Mouse (Mus musculus) adrenal gland (tissue): ENCODE data around the gene Ncapd2.

Experiments used
- intact Hi-C: fragments of 180-260 bp; cut with DNase I; formaldehyde crosslinking; loops from one replicate; pipeline ENCODE4 v1.15.1; 2025

Gene Ncapd2

GRCm38 (mm10) chr6:125149569-125149950 lies 41.9 kb downstream of the Ncapd2 start:
- intact Hi-C loops, result loop anchor here (5.0 to 10.0 kb wide), 3 partner anchors 43 to 205 kb away; partner anchors contain the start of genes Mrpl51 and Ncapd2

GRCm38 (mm10) chr6:125148926-125149568 lies 42.5 kb downstream of the Ncapd2 start:
- intact Hi-C loops, result loop anchor here (5.0 to 10.0 kb wide), 3 partner anchors 43 to 206 kb away; partner anchors contain the start of genes Mrpl51 and Ncapd2

GRCm38 (mm10) chr6:125148251-125148925 lies 43.1 kb downstream of the Ncapd2 start:
- intact Hi-C loops, result loop anchor here (5.0 to 10.0 kb wide), 3 partner anchors 44 to 206 kb away; partner anchors contain the start of genes Mrpl51 and Ncapd2

GRCm38 (mm10) chr6:125147329-125147728 lies 44.2 kb downstream of the Ncapd2 start:
- intact Hi-C loops, result loop anchor here (5.0 to 10.0 kb wide), 3 partner anchors 45 to 207 kb away; partner anchors contain the start of genes Mrpl51 and Ncapd2

- intact Hi-C loops, result loop anchor here (5.0 to 10.0 kb wide), 3 partner anchors 46 to 208 kb away; partner anchors contain the start of genes Mrpl51 and Ncapd2
Observed at GRCm38 (mm10) chr6:125146797-125147196, 44.7 kb downstream of the Ncapd2 start.

- intact Hi-C loops, result loop anchor here (5.0 to 10.0 kb wide), 3 partner anchors 46 to 209 kb away; partner anchors contain the start of genes Mrpl51 and Ncapd2
Observed at GRCm38 (mm10) chr6:125146148-125146547, 45.4 kb downstream of the Ncapd2 start.

GRCm38 (mm10) chr6:125145479-125145951 lies 46.0 kb downstream of the Ncapd2 start:
- intact Hi-C loops, result loop anchor here (5.0 to 10.0 kb wide), 3 partner anchors 47 to 209 kb away; partner anchors contain the start of genes Mrpl51 and Ncapd2

GRCm38 (mm10) chr6:125145001-125145400 lies 46.5 kb downstream of the Ncapd2 start, which contains the start of gene Iffo1:
Gene Iffo1, plus strand, starts transcription at chr6:125145241.
- intact Hi-C loops, result loop anchor here (5.0 to 10.0 kb wide), 3 partner anchors 47 to 210 kb away; partner anchors contain the start of genes Mrpl51 and Ncapd2

- intact Hi-C loops, result loop anchor here (10.0 kb wide), 1 partner anchor 211 kb away; no protein-coding TSS in a partner anchor
Observed at GRCm38 (mm10) chr6:125143904-125144303, 47.6 kb downstream of the Ncapd2 start.

- intact Hi-C loops, result loop anchor here (10.0 kb wide), 1 partner anchor 212 kb away; no protein-coding TSS in a partner anchor
Observed at GRCm38 (mm10) chr6:125143128-125143527, 48.4 kb downstream of the Ncapd2 start.

- intact Hi-C loops, result loop anchor here (10.0 kb wide), 1 partner anchor 212 kb away; no protein-coding TSS in a partner anchor
Observed at GRCm38 (mm10) chr6:125142436-125142835, 49.1 kb downstream of the Ncapd2 start.

- intact Hi-C loops, result loop anchor here (10.0 kb wide), 1 partner anchor 215 kb away; no protein-coding TSS in a partner anchor
Observed at GRCm38 (mm10) chr6:125139747-125140146, 51.8 kb downstream of the Ncapd2 start.

GRCm38 (mm10) chr6:125137002-125137671 lies 54.4 kb downstream of the Ncapd2 start:
- intact Hi-C loops, result no loop called here

- intact Hi-C loops, result loop anchor here (5.0 kb wide), 1 partner anchor 35 kb away; the partner anchor contains the start of gene Chd4
Observed at GRCm38 (mm10) chr6:125132470-125132869, 59.0 kb downstream of the Ncapd2 start.

GRCm38 (mm10) chr6:125131302-125132156 lies 60.0 kb downstream of the Ncapd2 start, which contains the start of gene Nop2:
Gene Nop2, plus strand, starts transcription at chr6:125131909.
- intact Hi-C loops, result loop anchor here (5.0 kb wide), 1 partner anchor 34 kb away; the partner anchor contains the start of gene Chd4

- intact Hi-C loops, result loop anchor here (5.0 kb wide), 1 partner anchor 33 kb away; the partner anchor contains the start of gene Chd4
Observed at GRCm38 (mm10) chr6:125129710-125130402, 61.6 kb downstream of the Ncapd2 start.

GRCm38 (mm10) chr6:125128724-125129123 lies 62.8 kb downstream of the Ncapd2 start:
- intact Hi-C loops, result no loop called here

GRCm38 (mm10) chr6:125119387-125119786 lies 72.1 kb downstream of the Ncapd2 start:
- intact Hi-C loops, result no loop called here
